Mouse (Mus musculus) kidney, postnatal 0 days (tissue): Measurements from ENCODE around the gene Pkn3. TPM values are rescaled to one million over a fixed set of nuclear protein-coding genes. Genes with fewer than 3 reads are reported as not detected.
A peak's percentile ranks its signal among the peaks of the same experiment; 100 is the strongest.

Experiments used
- ATAC-seq: fragments of 200-750 bp; cut with Nextera tagmentation; replicated peaks from 2 replicates; pipeline ENCODE4 v1.8.0; 2017; ENCODE audit warnings: low read depth, moderate number of reproducible peaks, moderate TSS enrichment, moderate library complexity; ENCODE audit not compliant: low FRiP score
- DNase-seq: peaks from one replicate; pipeline ENCODE4 v3.0.0-alpha.2; 2016; ENCODE audit warnings: low spot score
- H3K27ac ChIP-seq: fragments of 300-500 bp; sonication (generic); 2 replicates; pipeline ENCODE4 v1.5.1; 2014; ENCODE audit warnings: mild to moderate bottlenecking
- H3K27me3 ChIP-seq: fragments of 300-500 bp; sonication (generic); 2 replicates; pipeline ENCODE4 v1.6.1; 2014; ENCODE audit warnings: low read length, mixed read lengths; ENCODE audit not compliant: insufficient read depth
- H3K36me3 ChIP-seq: fragments of 300-500 bp; sonication (generic); 2 replicates; pipeline ENCODE4 v1.6.1; 2014; ENCODE audit warnings: low read length, mixed read lengths; ENCODE audit not compliant: insufficient read depth
- H3K4me1 ChIP-seq: fragments of 300-500 bp; sonication (generic); replicated peaks from 2 replicates; pipeline ENCODE4 v1.6.1; 2014; ENCODE audit warnings: antibody characterized with exemption, low read length, mixed read lengths; ENCODE audit not compliant: insufficient read depth
- H3K4me2 ChIP-seq: fragments of 300-500 bp; sonication (generic); 2 replicates; pipeline ENCODE4 v1.6.1; 2014; ENCODE audit warnings: mild to moderate bottlenecking, low read length, moderate library complexity, mixed read lengths
- H3K4me3 ChIP-seq: fragments of 300-500 bp; sonication (generic); replicated peaks from 2 replicates; pipeline ENCODE4 v1.5.1; 2014; ENCODE audit warnings: low read depth, low read length
- H3K9ac ChIP-seq: fragments of 300-500 bp; sonication (generic); 2 replicates; pipeline ENCODE4 v1.6.1; 2014; ENCODE audit warnings: low read depth, low read length
- H3K9me3 ChIP-seq: fragments of 300-500 bp; sonication (generic); replicated peaks from 2 replicates; pipeline ENCODE4 v1.6.1; 2016; ENCODE audit warnings: low read length, inconsistent platforms, mixed read lengths
- CTCF ChIP-seq: IDR thresholded peaks from 2 replicates; pipeline ENCODE4 v1.5.1; 2016; ENCODE audit warnings: antibody characterized with exemption, low read depth, mild to moderate bottlenecking, moderate library complexity
- WGBS: fragments of 180-500 bp; shearing (Covaris S2); extraction: QIAGEN DNeasy Blood & Tissue Kit; methylation state at CpG from one replicate; pipeline ENCODE4 v1.1.7; 2014; 5-methylcytosine and 5-hydroxymethylcytosine counted together
- polyA plus RNA-seq: library from polyadenylated mRNA; unstranded; fragments of >200 nt; fragmentation: Nextera tagmentation; extraction: Ambion mirVana; gene quantifications from 2 replicates; pipeline ENCODE4 v1.2.1, GENCODE M21; 2015

Pkn3 gene
- polyA plus RNA-seq, 1 experiment from 2014 or later = 6.4 TPM

DNA sequence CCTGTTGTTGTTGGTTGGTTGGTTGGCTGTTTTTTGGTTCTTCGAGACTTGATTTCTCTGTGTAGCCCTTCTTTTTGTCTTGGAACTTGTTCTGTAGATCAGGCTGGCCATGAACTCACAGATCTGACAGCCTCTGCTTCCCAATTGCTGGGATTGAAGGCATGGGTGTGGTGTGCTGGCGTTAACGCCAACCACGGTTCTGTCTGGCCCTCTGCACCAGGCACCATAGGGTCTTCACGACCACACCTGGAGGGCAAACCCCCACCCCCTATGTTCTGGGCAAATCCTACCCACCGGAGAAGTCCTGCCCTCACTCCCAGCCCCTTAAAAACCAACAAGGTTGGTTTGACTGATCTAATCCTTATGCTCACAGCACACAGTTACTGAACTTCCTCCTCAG lies 525 bp upstream of the Pkn3 start:
- no peaks in the 10 kb centered on the region for H3K4me1 ChIP-seq
- no peaks in the 10 kb centered on the region for H3K9me3 ChIP-seq
- no peak for TF ChIP-seq CTCF
- peak overlapping the region; percentile 81; the same call in 1 of the 2 replicates for H3K4me2 ChIP-seq
- 66% methylated on average over 6 of the region's 6 CpGs for WGBS
- peak overlapping the region; percentile 53; the same call in 1 of the 2 replicates for H3K4me3 ChIP-seq
- no peak overlapping the region for H3K9ac ChIP-seq
- H3K36me3 ChIP-seq = peaks cover 5% of the 10 kb centered on the region; the same call in 1 of the 2 replicates
- ATAC-seq (0 out of 2 replicates have a peak, but pooled peaks have one; percentile 1), DNase-seq (no peak)
- no peaks in the 10 kb centered on the region for H3K27me3 ChIP-seq
- H3K27ac ChIP-seq = peak overlapping the region; percentile 62

DNA sequence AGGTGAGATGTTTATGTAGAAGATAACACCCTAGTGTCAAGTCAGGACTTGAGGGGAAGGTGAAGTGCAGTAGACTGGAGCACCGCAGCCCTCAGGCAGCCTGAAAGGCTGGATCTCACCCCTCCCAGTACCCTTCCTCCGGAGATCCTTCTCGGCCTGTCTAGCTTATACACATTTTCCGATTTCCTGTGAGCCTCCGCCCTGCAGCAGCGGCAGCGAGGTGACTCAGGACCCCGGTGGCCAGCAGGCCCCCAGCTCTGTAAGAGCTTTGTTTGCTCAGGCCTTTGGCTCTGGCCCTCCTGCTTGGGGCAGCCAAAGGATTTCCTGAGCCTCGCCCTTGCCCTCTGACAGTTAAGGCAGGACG lies 847 bp downstream of the Pkn3 start:
- peak overlapping the region; percentile 18; the same call in 1 of the 2 replicates for H3K9ac ChIP-seq
- no peak for TF ChIP-seq CTCF
- peak overlapping the region; percentile 81 for H3K4me2 ChIP-seq
- peak overlapping the region; percentile 62; the same call in 1 of the 2 replicates for H3K27ac ChIP-seq
- H3K9me3 ChIP-seq = no peaks in the 10 kb centered on the region
- H3K4me3 ChIP-seq = peak overlapping the region; percentile 53; the same call in 1 of the 2 replicates
- H3K36me3 ChIP-seq = no peaks in the 10 kb centered on the region
- H3K4me1 ChIP-seq = no peaks in the 10 kb centered on the region
- no peaks in the 10 kb centered on the region for H3K27me3 ChIP-seq
- 13% methylated on average over 10 of the region's 10 CpGs for WGBS
- DNase-seq = no peak
- no peak for ATAC-seq

DNA sequence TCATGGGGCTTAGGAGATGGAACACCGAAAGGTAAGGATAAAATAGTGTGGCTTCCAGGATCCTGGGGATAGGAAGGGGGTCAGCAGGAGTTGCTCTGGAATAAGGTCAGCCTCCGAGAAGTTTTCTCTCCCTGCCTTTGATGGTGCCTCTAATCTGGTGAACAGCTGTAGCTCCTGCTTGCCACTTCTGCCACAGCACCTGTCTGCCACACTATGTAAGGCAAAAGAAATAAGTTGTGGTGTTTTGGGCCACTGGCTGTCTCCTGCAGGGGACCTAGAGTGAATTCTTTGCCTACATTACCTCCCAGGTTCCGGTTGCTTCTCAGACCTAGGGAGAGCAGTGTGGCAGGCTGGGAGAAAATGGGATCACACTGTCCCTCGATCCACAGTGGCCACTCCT lies 1.3 kb downstream of the Pkn3 start:
- H3K9ac ChIP-seq = peak overlapping the region; percentile 18; the same call in 1 of the 2 replicates

DNA sequence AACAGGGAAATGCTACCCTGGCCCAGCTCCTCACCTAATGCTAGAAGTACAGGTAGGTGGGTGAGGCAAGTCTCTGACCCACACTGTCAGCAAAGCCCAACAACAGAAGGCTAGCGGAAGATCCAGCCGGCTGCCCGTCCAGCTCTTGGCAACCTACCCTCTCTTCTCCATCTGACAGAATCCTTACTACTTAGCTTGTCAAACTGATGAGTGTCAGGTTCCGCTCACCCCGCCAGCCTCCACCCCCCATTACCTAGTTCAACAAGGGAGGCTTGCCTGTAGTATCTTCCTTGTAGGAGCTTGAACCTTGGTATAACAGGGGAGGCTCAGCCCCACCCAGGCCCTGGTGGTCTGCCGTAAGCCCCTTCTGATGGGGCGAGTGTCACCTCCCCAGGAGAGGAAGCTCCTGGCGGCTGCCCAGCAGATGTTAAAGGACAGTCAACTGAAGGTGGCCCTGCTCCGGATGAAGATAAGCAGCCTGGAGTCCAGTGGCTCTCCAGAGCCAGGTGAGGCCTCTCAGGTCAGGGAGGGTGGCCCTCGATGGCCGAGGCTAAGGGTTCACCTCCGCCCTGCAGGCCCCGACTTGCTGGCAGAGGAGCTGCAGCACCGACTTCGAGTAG lies 2.8 kb downstream of the Pkn3 start:
- Histone ChIP-seq H3K4me1 (no peaks in the 10 kb centered on the region), H3K9me3 (no peaks in the 10 kb centered on the region), H3K4me2 (no peak overlapping the region), H3K9ac (no peak overlapping the region), H3K27me3 (no peaks in the 10 kb centered on the region), H3K36me3 (no peaks in the 10 kb centered on the region), H3K27ac (no peak overlapping the region), H3K4me3 (no peak overlapping the region)
- TF ChIP-seq CTCF = no peak
- no peak for DNase-seq
- 86% methylated on average over 15 of the region's 15 CpGs for WGBS
- no peak for ATAC-seq

More for the DNA sequence above, 1.3 kb downstream of the Pkn3 start:
- no peaks in the 10 kb centered on the region for H3K27me3 ChIP-seq
- H3K9me3 ChIP-seq = no peaks in the 10 kb centered on the region
- H3K4me1 ChIP-seq = no peaks in the 10 kb centered on the region
- H3K27ac ChIP-seq = 0 out of 2 replicates have a peak overlapping the region, but pooled peaks have one; percentile 62
- no peak overlapping the region for H3K4me3 ChIP-seq
- H3K36me3 ChIP-seq = no peaks in the 10 kb centered on the region
- DNase-seq = no peak
- WGBS = 73% methylated on average over 4 of the region's 4 CpGs
- TF ChIP-seq CTCF = no peak
- no peak for ATAC-seq
- peak overlapping the region; percentile 81; the same call in 1 of the 2 replicates for H3K4me2 ChIP-seq

DNA sequence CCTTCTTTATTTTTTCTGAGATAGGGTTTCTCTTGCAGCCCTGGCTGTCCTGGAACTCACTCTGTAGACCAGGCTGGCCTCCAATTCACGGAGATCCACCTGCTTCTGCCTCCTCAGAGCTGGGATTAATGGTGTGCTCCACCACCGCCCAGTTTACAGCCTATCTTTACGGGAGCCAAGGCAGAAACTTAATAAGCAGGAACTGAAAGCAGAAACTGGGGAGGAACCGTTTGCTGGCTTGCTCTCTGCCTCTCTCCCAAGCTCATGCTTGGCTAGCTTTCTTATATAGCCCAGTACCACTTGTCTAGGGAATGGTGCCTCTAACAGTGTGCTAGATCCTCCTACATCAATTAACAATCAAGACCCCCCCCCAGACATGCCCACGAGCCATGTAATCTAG lies 6.6 kb downstream of the Pkn3 start:
- DNase-seq = no peak
- Histone ChIP-seq H3K27ac (no peak overlapping the region), H3K9me3 (no peaks in the 10 kb centered on the region), H3K4me2 (peak overlapping the region; percentile 42; the same call in 1 of the 2 replicates), H3K27me3 (no peaks in the 10 kb centered on the region), H3K36me3 (no peaks in the 10 kb centered on the region), H3K4me3 (no peak overlapping the region), H3K4me1 (no peaks in the 10 kb centered on the region), H3K9ac (no peak overlapping the region)
- WGBS = 44% methylated on average over 5 of the region's 5 CpGs
- ATAC-seq = no peak
- TF ChIP-seq CTCF = no peak

DNA sequence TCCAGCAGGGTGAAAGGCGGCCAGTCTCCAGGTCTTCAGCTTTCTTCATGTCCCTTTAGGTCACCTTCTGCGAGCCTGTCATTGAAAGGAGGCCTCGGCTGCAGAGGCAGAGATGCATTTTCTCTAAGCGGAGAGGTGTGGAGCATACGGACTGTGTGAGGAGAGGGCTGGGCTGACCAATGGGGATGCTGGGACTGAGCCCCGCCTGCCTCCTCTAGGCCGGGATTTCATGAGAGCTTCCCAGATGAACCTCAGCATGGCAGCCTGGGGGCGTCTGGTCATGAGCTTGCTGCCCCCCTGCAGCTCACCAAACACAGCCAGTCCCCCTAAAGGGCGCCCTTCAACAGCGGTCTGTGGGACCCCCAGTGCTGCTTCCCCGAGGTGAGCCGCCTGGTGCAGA lies 7.1 kb downstream of the Pkn3 start:
- 0 out of 2 replicates have a peak overlapping the region, but pooled peaks have one; percentile 23 for H3K9ac ChIP-seq

More for the DNA sequence above, 7.1 kb downstream of the Pkn3 start:
- Histone ChIP-seq H3K36me3 (no peaks in the 10 kb centered on the region), H3K27me3 (no peaks in the 10 kb centered on the region), H3K4me2 (peak overlapping the region; percentile 42), H3K4me1 (no peaks in the 10 kb centered on the region), H3K27ac (no peak overlapping the region), H3K4me3 (no peak overlapping the region; the same call in 1 of the 2 replicates), H3K9me3 (no peaks in the 10 kb centered on the region)
- peak; percentile 28 for DNase-seq
- ATAC-seq = peak; percentile 58; the same call in 1 of the 2 replicates
- WGBS = 26% methylated on average over 12 of the region's 12 CpGs
- no peak for TF ChIP-seq CTCF
